Mouse (Mus musculus): ENCODE data around the gene Dnase1l1.

- no peak for TF ChIP-seq CTCF (IDR thresholded peaks at IDR 0.05)
- TF ChIP-seq EP300 (IDR thresholded peaks at IDR 0.05) = no peak
Observed at GRCm38 (mm10) chrX:74330166-74330930, 48.2 kb upstream of the Dnase1l1 start.
